Mouse (Mus musculus): ENCODE data around the gene Acadl. TPM values are rescaled to one million over a fixed set of nuclear protein-coding genes. Genes with fewer than 3 reads are reported as not detected.

Gene Acadl
- polyA plus RNA-seq, 1 experiment from 2014 or later: 125 TPM

- 54% methylated on average over 16 of the region's 16 CpGs for WGBS
- Histone ChIP-seq H3K9ac (no peak overlapping the region), H3K27me3 (no peaks in the 10 kb centered on the region), H3K36me3 (peaks cover 36% of the 10 kb centered on the region), H3K4me2 (0 out of 2 replicates have a peak overlapping the region, but pooled peaks have one; percentile 7), H3K4me3 (replicated peaks) (peak overlapping the region; percentile 22), H3K4me1 (peaks cover 10% of the 10 kb centered on the region), H3K9me3 (replicated peaks) (no peaks in the 10 kb centered on the region), H3K27ac (no peak overlapping the region)
- ATAC-seq (replicated peaks; ENCODE audit: low FRiP score): peak; percentile 38; the same call in 1 of the 2 replicates
These were observed 24.7 kb downstream of the Acadl start for GRCm38 (mm10) chr1:66838184-66839042.

DNA sequence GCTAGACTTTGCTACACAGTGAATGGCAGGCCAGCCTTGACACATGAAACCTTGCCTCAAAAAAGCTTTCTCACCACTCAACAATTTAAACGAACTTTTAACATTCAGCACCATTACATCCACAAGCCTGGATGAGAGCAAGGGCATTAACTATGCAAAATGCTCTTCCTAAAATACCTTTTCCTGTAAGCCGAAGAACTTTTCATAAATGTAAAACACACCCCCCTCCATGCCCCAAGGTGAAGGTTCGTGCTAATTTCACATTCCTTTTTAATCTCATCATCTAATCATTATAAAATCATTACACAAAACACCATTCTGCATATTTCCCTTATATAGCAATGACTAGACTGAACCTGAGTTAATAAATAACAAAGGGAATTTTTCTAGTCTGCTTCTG is 25.9 kb downstream of the Acadl start:
- ATAC-seq (replicated peaks; ENCODE audit: low FRiP score): no peak

DNA sequence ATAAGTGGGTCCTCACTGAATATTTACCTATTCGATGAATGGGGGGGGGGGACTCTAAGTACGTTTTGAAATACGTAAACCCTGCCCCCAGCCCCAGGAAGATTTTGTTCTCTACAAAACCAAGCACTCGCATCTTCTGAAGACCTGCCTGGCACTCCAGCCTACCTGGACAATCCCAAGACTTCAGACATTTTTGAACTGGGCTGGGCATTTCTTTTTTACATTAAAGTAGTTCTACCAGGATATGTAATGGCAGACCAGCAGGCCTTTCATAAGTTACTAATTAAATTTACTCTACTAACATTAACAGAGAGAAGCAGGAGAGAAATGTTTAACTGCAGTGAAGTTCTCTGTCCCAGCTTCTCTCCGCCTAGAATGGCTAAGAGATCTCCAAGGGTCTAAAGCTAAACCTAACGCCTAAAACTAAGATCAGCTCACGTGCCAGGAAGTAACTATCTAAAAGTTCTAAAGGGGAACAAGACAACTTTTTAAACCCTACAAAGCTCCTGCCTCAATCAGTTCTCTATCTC is 30.4 kb downstream of the Acadl start:
- peaks cover 20% of the 10 kb centered on the region; the same call in 1 of the 2 replicates for H3K36me3 ChIP-seq
- H3K4me1 ChIP-seq: peaks cover 23% of the 10 kb centered on the region
- ATAC-seq (replicated peaks; ENCODE audit: low FRiP score): peak; percentile 59
- 0 out of 2 replicates have a peak overlapping the region, but pooled peaks have one; percentile 7 for H3K4me2 ChIP-seq
- 72% methylated on average over 7 of the region's 7 CpGs for WGBS
- peak overlapping the region; percentile 82 for H3K27ac ChIP-seq
- no peak overlapping the region for H3K4me3 ChIP-seq (replicated peaks)
- no peaks in the 10 kb centered on the region for H3K27me3 ChIP-seq
- no peaks in the 10 kb centered on the region for H3K9me3 ChIP-seq (replicated peaks)
- H3K9ac ChIP-seq: no peak overlapping the region

More for the DNA sequence above, 25.9 kb downstream of the Acadl start:
- WGBS: 74% methylated on average over 3 of the region's 3 CpGs
- H3K4me3 ChIP-seq (replicated peaks): no peak overlapping the region
- H3K9me3 ChIP-seq (replicated peaks): no peaks in the 10 kb centered on the region
- H3K4me1 ChIP-seq: peaks cover 20% of the 10 kb centered on the region
- no peak overlapping the region for H3K9ac ChIP-seq
- H3K36me3 ChIP-seq: peaks cover 28% of the 10 kb centered on the region
- no peaks in the 10 kb centered on the region for H3K27me3 ChIP-seq
- H3K4me2 ChIP-seq: no peak overlapping the region
- peak overlapping the region; percentile 11; the same call in 1 of the 2 replicates for H3K27ac ChIP-seq

GRCm38 (mm10) chr1:66831824-66832600 is 31.1 kb downstream of the Acadl start:
- Histone ChIP-seq H3K27ac (peak overlapping the region; percentile 82), H3K4me2 (0 out of 2 replicates have a peak overlapping the region, but pooled peaks have one; percentile 7), H3K4me1 (peaks cover 21% of the 10 kb centered on the region), H3K36me3 (peaks cover 20% of the 10 kb centered on the region; the same call in 1 of the 2 replicates), H3K4me3 (replicated peaks) (no peak overlapping the region), H3K9me3 (replicated peaks) (no peaks in the 10 kb centered on the region), H3K9ac (no peak overlapping the region), H3K27me3 (no peaks in the 10 kb centered on the region)
- 43% methylated on average over 9 of the region's 9 CpGs for WGBS
- peak; percentile 63 for ATAC-seq (replicated peaks; ENCODE audit: low FRiP score)

DNA sequence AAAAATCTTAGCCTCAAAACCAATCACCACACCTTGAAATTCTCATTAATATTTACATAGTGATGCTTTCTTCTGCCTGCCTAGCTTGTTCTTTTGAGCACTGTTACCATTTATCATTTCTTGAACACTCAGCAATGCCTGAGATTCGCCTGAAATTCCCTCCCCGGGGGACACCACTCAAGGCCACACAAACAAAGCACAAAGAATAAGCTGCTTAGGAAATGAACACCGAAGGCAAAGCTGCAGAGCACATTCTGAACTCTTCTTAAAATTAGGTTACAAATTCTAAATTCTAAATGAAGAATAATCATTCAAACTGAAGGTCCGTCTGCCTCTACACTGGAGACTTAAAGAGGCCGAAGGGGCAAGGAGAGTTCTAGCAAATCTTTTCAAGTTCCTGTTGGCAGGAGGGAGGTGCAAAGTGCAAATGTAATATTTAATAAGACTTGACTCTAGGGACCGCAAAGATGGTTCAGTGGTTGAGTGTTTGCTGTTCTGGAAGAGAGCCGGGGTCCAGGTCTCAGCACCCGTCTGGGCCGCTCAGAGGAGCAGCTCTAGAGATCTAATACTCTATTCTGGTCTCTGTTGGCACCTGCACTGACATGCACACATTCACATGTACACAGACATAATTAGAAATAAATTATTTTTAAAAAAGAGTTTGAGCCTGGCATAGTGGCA is 33.5 kb downstream of the Acadl start:
- H3K4me3 ChIP-seq (replicated peaks): no peak overlapping the region
- no peak overlapping the region for H3K27ac ChIP-seq
- 80% methylated on average over 9 of the region's 9 CpGs for whole genome bisulfite sequencing
- no peaks in the 10 kb centered on the region for H3K9me3 ChIP-seq (replicated peaks)
- H3K36me3 ChIP-seq: peaks cover 11% of the 10 kb centered on the region; the same call in 1 of the 2 replicates
- no peak for ATAC-seq (replicated peaks; ENCODE audit: low FRiP score)
- H3K27me3 ChIP-seq: no peaks in the 10 kb centered on the region
- H3K4me2 ChIP-seq: no peak overlapping the region
- H3K9ac ChIP-seq: no peak overlapping the region
- H3K4me1 ChIP-seq: peaks cover 21% of the 10 kb centered on the region

GRCm38 (mm10) chr1:66821966-66822365 is 41.1 kb downstream of the Acadl start:
- no peaks in the 10 kb centered on the region for H3K9me3 ChIP-seq (replicated peaks)
- WGBS: 81% methylated on average over 9 of the region's 9 CpGs
- H3K27ac ChIP-seq: no peak overlapping the region
- no peak overlapping the region for H3K4me3 ChIP-seq (replicated peaks)
- no peaks in the 10 kb centered on the region for H3K4me1 ChIP-seq
- no peak for ATAC-seq (replicated peaks; ENCODE audit: low FRiP score)
- peaks cover 14% of the 10 kb centered on the region; the same call in 1 of the 2 replicates for H3K27me3 ChIP-seq
- no peak overlapping the region for H3K9ac ChIP-seq
- H3K36me3 ChIP-seq: no peaks in the 10 kb centered on the region
- no peak overlapping the region for H3K4me2 ChIP-seq

GRCm38 (mm10) chr1:66820241-66820640 is 42.8 kb downstream of the Acadl start:
- 17% methylated on average over 7 of the region's 7 CpGs for WGBS
- H3K4me2 ChIP-seq: no peak overlapping the region
- H3K9me3 ChIP-seq (replicated peaks): no peaks in the 10 kb centered on the region

DNA sequence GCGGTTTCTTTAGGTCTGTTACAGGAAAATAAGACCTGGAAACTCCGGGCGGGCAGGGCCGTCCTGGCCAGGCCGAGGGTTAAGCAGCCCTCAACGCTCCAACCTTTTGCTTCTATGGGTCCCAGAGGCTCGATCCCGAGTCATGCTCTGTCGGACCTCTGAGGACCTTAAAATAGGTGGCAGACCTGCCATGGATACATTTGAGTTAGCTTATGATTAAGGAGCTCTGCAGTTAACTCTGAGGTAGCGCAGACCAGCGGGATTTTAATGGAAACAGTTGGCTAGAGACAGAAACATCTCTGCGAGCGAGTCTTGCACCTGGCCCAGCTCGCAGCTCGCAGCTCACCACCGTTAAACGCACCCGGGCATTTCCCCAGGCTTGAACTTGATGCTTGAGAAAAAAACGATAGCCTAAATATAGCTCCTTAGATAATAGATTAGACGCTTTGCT is 45.2 kb downstream of the Acadl start:
- H3K36me3 ChIP-seq: no peaks in the 10 kb centered on the region
- H3K9me3 ChIP-seq (replicated peaks): no peaks in the 10 kb centered on the region
- peak overlapping the region; percentile 67 for H3K4me3 ChIP-seq (replicated peaks)
- peaks cover 7% of the 10 kb centered on the region; the same call in 1 of the 2 replicates for H3K4me1 ChIP-seq
- peak overlapping the region; percentile 83 for H3K4me2 ChIP-seq
- H3K27me3 ChIP-seq: peaks cover 14% of the 10 kb centered on the region; the same call in 1 of the 2 replicates
- H3K9ac ChIP-seq: peak overlapping the region; percentile 56
- under 1% methylated on average over 20 of the region's 20 CpGs for WGBS
- ATAC-seq (replicated peaks; ENCODE audit: low FRiP score): peak; percentile 59
- peak overlapping the region; percentile 98 for H3K27ac ChIP-seq

More at GRCm38 (mm10) chr1:66820241-66820640, 42.8 kb downstream of the Acadl start:
- H3K9ac ChIP-seq: no peak overlapping the region
- H3K4me3 ChIP-seq (replicated peaks): no peak overlapping the region
- H3K27ac ChIP-seq: no peak overlapping the region
- no peak for ATAC-seq (replicated peaks; ENCODE audit: low FRiP score)
- H3K36me3 ChIP-seq: no peaks in the 10 kb centered on the region
- 0 out of 2 replicates have a peak, but pooled peaks cover under 1% of the 10 kb centered on the region for H3K4me1 ChIP-seq
- H3K27me3 ChIP-seq: peaks cover 14% of the 10 kb centered on the region; the same call in 1 of the 2 replicates

DNA sequence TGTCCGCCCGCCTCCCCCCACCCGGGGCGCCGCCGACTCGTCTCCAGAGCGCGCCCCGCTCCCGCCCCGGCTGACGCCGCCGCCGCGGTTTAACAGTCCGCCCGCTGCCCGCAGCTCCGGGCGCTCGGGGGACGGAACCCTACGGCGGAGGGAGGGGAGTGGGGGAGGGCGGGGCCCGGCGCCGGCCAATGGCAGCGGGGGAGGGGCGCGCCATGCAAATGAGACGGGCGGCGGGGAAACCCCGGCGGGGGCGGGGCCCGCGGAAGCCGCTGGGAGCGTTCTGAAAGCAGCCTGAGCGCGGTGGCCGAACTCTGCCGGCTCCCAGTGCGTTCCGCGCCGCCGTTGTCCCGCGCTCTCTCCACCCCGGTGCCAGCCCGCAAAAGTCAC is 45.6 kb downstream of the Acadl start, which contains the start of gene Kansl1l:
Gene Kansl1l (minus strand): TSS at position 110 of the 387 bp plus-strand sequence.
- H3K27me3 ChIP-seq: peaks cover 14% of the 10 kb centered on the region; the same call in 1 of the 2 replicates
- peak within 1 kb of the TSS; percentile 83 for H3K4me2 ChIP-seq
- WGBS: 0% methylated on average over 45 of the region's 56 CpGs
- no peaks in the 10 kb centered on the region for H3K36me3 ChIP-seq
- peak; percentile 90 for ATAC-seq (replicated peaks; ENCODE audit: low FRiP score)
- no peaks in the 10 kb centered on the region for H3K9me3 ChIP-seq (replicated peaks)
- peak within 1 kb of the TSS; percentile 98 for H3K27ac ChIP-seq
- H3K4me3 ChIP-seq (replicated peaks): peak within 1 kb of the TSS; percentile 67
- peaks cover 7% of the 10 kb centered on the region; the same call in 1 of the 2 replicates for H3K4me1 ChIP-seq
- peak within 1 kb of the TSS; percentile 79 for H3K9ac ChIP-seq

- Histone ChIP-seq H3K9me3 (replicated peaks) (no peaks in the 10 kb centered on the region), H3K27me3 (peaks cover 14% of the 10 kb centered on the region; the same call in 1 of the 2 replicates), H3K27ac (peak overlapping the region; percentile 98), H3K4me2 (peak overlapping the region; percentile 66), H3K9ac (peak overlapping the region; percentile 79), H3K4me1 (peaks cover 7% of the 10 kb centered on the region; the same call in 1 of the 2 replicates), H3K4me3 (replicated peaks) (peak overlapping the region; percentile 67), H3K36me3 (no peaks in the 10 kb centered on the region)
- under 1% methylated on average over 55 of the region's 63 CpGs for WGBS
- peak; percentile 92 for ATAC-seq (replicated peaks; ENCODE audit: low FRiP score)
These were observed 46.1 kb downstream of the Acadl start for GRCm38 (mm10) chr1:66816837-66817452.
